Mouse (Mus musculus) stomach, embryonic 16.5 days (tissue): ENCODE data around the gene Ppfibp2. TPM values are rescaled to one million over a fixed set of nuclear protein-coding genes. Genes with fewer than 3 reads are reported as not detected.

ENCODE experiments used
- ATAC-seq: fragments of 200-750 bp; cut with Nextera tagmentation; 2 replicates; pipeline ENCODE4 v1.8.0; 2017; ENCODE audit warnings: moderate number of reproducible peaks, moderate TSS enrichment; ENCODE audit not compliant: insufficient read depth, low FRiP score
- H3K27ac ChIP-seq: fragments of 300-500 bp; sonication (generic); 2 replicates; pipeline ENCODE4 v1.5.1; 2014; ENCODE audit warnings: low read length
- H3K27me3 ChIP-seq: fragments of 300-500 bp; sonication (generic); 2 replicates; pipeline ENCODE4 v1.6.1; 2014; ENCODE audit warnings: low read length, control low read depth, mixed read lengths; ENCODE audit not compliant: control insufficient read depth, insufficient read depth
- H3K36me3 ChIP-seq: fragments of 300-500 bp; sonication (generic); 2 replicates; pipeline ENCODE4 v1.6.1; 2014; ENCODE audit warnings: low read length; ENCODE audit not compliant: control insufficient read depth, insufficient read depth
- H3K4me1 ChIP-seq: fragments of 300-500 bp; sonication (generic); 2 replicates; pipeline ENCODE4 v1.6.1; 2014; ENCODE audit warnings: low read length, control low read depth, mixed read lengths; ENCODE audit not compliant: control insufficient read depth, insufficient read depth
- H3K4me2 ChIP-seq: fragments of 300-500 bp; sonication (generic); 2 replicates; pipeline ENCODE4 v1.6.1; 2014; ENCODE audit warnings: low read depth, low read length, mixed read lengths
- H3K4me3 ChIP-seq: fragments of 300-500 bp; sonication (generic); replicated peaks from 2 replicates; pipeline ENCODE4 v1.5.1; 2014; ENCODE audit warnings: mild to moderate bottlenecking, low read length
- H3K9ac ChIP-seq: fragments of 300-500 bp; sonication (generic); 2 replicates; pipeline ENCODE4 v1.6.1; 2014; ENCODE audit warnings: low read length
- H3K9me3 ChIP-seq: fragments of 300-500 bp; sonication (generic); replicated peaks from 2 replicates; pipeline ENCODE4 v1.6.1; 2016; ENCODE audit warnings: low read length, control low read depth; ENCODE audit not compliant: control insufficient read depth
- WGBS: fragments of 180-500 bp; shearing (Covaris S2); extraction: QIAGEN DNeasy Blood & Tissue Kit; methylation state at CpG from one replicate; pipeline ENCODE4 v1.1.7; 2014; 5-methylcytosine and 5-hydroxymethylcytosine counted together
- polyA plus RNA-seq: library from polyadenylated mRNA; unstranded; fragments of >200 nt; fragmentation: Nextera tagmentation; extraction: Ambion mirVana; gene quantifications from 2 replicates; pipeline ENCODE4 v1.2.1, GENCODE M21; 2015

Gene Ppfibp2
- polyA plus RNA-seq, 1 experiment from 2014 or later = 20.3 TPM

DNA sequence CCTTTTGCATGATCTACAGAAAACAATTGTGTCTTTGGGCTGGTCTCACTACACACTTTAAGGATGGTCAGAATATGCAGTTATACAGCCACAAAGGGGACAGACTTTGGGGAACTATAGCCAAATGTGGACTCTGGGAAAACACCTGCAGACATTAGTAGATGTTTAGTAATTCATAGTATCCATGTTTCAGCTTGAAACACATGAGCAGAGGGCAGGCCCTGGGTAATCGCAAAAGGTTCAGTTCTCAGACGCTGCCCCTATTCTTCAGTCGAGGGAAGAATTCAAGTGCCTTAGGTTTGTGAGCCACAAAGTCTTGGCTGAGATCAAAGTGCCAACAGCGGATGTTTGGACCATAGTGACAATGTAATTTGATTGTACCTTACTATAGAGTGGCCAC, 149.4 kb downstream of the Ppfibp2 start:
- Histone ChIP-seq H3K36me3 (peaks cover 6% of the 10 kb centered on the region; the same call in 1 of the 2 replicates), H3K27ac (no peak overlapping the region), H3K4me1 (no peaks in the 10 kb centered on the region), H3K4me3 (no peak overlapping the region), H3K9ac (no peak overlapping the region), H3K27me3 (no peaks in the 10 kb centered on the region), H3K9me3 (no peaks in the 10 kb centered on the region), H3K4me2 (no peak overlapping the region)
- no peak for ATAC-seq
- WGBS = 81% methylated on average over 4 of the region's 4 CpGs

GRCm38 (mm10) chr7:107745111-107745510, 150.1 kb downstream of the Ppfibp2 start:
- 69% methylated on average over 2 of the region's 2 CpGs for WGBS
- ATAC-seq = no peak

GRCm38 (mm10) chr7:107746036-107746435, 151.0 kb downstream of the Ppfibp2 start:
- WGBS = 87% methylated on average over 8 of the region's 8 CpGs
- no peak overlapping the region for H3K4me2 ChIP-seq
- no peaks in the 10 kb centered on the region for H3K27me3 ChIP-seq
- H3K9me3 ChIP-seq = no peaks in the 10 kb centered on the region
- H3K4me3 ChIP-seq = no peak overlapping the region
- no peaks in the 10 kb centered on the region for H3K4me1 ChIP-seq
- no peak for ATAC-seq
- H3K36me3 ChIP-seq = peaks cover 6% of the 10 kb centered on the region; the same call in 1 of the 2 replicates
- H3K27ac ChIP-seq = no peak overlapping the region
- H3K9ac ChIP-seq = no peak overlapping the region

More at GRCm38 (mm10) chr7:107745111-107745510, 150.1 kb downstream of the Ppfibp2 start:
- no peak overlapping the region for H3K9ac ChIP-seq
- H3K4me1 ChIP-seq = no peaks in the 10 kb centered on the region
- peaks cover 6% of the 10 kb centered on the region; the same call in 1 of the 2 replicates for H3K36me3 ChIP-seq
- H3K27me3 ChIP-seq = no peaks in the 10 kb centered on the region
- no peak overlapping the region for H3K27ac ChIP-seq
- H3K9me3 ChIP-seq = no peaks in the 10 kb centered on the region
- H3K4me2 ChIP-seq = no peak overlapping the region
- H3K4me3 ChIP-seq = no peak overlapping the region

- Histone ChIP-seq H3K4me1 (no peaks in the 10 kb centered on the region), H3K4me3 (no peak overlapping the region), H3K4me2 (no peak overlapping the region), H3K27me3 (no peaks in the 10 kb centered on the region), H3K9ac (no peak overlapping the region), H3K36me3 (peaks cover 6% of the 10 kb centered on the region; the same call in 1 of the 2 replicates), H3K27ac (no peak overlapping the region), H3K9me3 (no peaks in the 10 kb centered on the region)
- no peak for ATAC-seq
- WGBS = 84% methylated on average over 9 of the region's 9 CpGs
These were observed 152.5 kb downstream of the Ppfibp2 start for GRCm38 (mm10) chr7:107747476-107747875.

DNA sequence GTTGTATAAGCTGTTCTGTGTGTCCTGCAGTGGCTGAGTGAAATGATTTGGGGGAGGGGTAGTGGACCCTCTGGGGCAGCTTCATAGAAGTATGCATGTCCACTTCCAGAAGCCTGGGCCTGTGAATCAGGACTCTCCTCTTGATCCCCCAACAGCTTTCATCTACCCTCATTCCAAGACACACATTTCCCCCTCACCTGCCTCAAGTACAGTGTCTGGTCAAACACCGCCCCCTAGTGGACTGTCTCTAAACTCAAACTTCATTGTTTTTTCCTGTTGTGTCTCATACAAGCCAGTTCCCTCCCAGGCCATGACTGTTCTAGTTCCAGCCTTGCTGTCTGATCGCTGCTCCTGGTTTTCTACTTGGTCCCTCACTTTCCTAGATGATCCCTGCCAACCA, 152.9 kb downstream of the Ppfibp2 start:
- H3K4me1 ChIP-seq = no peaks in the 10 kb centered on the region
- H3K9ac ChIP-seq = no peak overlapping the region
- H3K9me3 ChIP-seq = no peaks in the 10 kb centered on the region
- H3K27ac ChIP-seq = no peak overlapping the region
- 14% methylated on average over 2 of the region's 2 CpGs for WGBS
- H3K36me3 ChIP-seq = peaks cover 3% of the 10 kb centered on the region; the same call in 1 of the 2 replicates
- H3K27me3 ChIP-seq = no peaks in the 10 kb centered on the region
- no peak overlapping the region for H3K4me2 ChIP-seq
- no peak for ATAC-seq
- no peak overlapping the region for H3K4me3 ChIP-seq

GRCm38 (mm10) chr7:107749270-107749669, 154.3 kb downstream of the Ppfibp2 start:
- no peaks in the 10 kb centered on the region for H3K9me3 ChIP-seq
- no peak for ATAC-seq
- WGBS = 10% methylated on average over 3 of the region's 3 CpGs

DNA sequence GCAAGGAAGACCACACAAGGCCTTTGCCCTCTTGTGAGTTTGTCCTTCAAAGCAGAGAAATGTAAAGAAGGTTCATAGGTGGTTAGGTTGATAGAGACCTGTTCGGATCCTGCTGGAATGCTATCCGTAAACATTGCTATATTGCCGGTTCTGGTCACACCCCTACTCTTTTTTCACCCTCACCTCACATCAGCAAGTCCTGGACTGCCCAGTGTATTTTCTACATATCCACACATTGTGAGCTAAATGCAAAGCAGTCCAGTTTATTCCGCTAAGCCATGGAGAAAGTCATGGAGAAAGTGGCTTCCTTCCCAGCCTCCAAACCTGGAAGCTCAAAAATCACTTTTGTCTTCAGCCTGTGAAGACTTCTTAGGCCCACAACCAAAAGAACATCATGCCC, 154.7 kb downstream of the Ppfibp2 start:
- H3K9ac ChIP-seq = no peak overlapping the region
- no peaks in the 10 kb centered on the region for H3K27me3 ChIP-seq
- H3K36me3 ChIP-seq = no peaks in the 10 kb centered on the region
- no peaks in the 10 kb centered on the region for H3K4me1 ChIP-seq
- no peaks in the 10 kb centered on the region for H3K9me3 ChIP-seq
- WGBS = 68% methylated on average over 4 of the region's 4 CpGs
- no peak overlapping the region for H3K27ac ChIP-seq
- H3K4me3 ChIP-seq = no peak overlapping the region
- ATAC-seq = no peak
- H3K4me2 ChIP-seq = no peak overlapping the region

More at GRCm38 (mm10) chr7:107749270-107749669, 154.3 kb downstream of the Ppfibp2 start:
- no peak overlapping the region for H3K4me3 ChIP-seq
- no peaks in the 10 kb centered on the region for H3K4me1 ChIP-seq
- no peak overlapping the region for H3K9ac ChIP-seq
- no peaks in the 10 kb centered on the region for H3K36me3 ChIP-seq
- no peaks in the 10 kb centered on the region for H3K27me3 ChIP-seq
- H3K27ac ChIP-seq = no peak overlapping the region
- H3K4me2 ChIP-seq = no peak overlapping the region

GRCm38 (mm10) chr7:107752031-107752520, 157.1 kb downstream of the Ppfibp2 start:
- H3K4me3 ChIP-seq = no peak overlapping the region
- H3K27me3 ChIP-seq = no peaks in the 10 kb centered on the region
- no peak overlapping the region for H3K4me2 ChIP-seq
- no peaks in the 10 kb centered on the region for H3K4me1 ChIP-seq
- no peak for ATAC-seq
- H3K36me3 ChIP-seq = no peaks in the 10 kb centered on the region
- whole genome bisulfite sequencing = 75% methylated on average over 10 of the region's 10 CpGs
- no peaks in the 10 kb centered on the region for H3K9me3 ChIP-seq
- H3K9ac ChIP-seq = no peak overlapping the region
- H3K27ac ChIP-seq = no peak overlapping the region

DNA sequence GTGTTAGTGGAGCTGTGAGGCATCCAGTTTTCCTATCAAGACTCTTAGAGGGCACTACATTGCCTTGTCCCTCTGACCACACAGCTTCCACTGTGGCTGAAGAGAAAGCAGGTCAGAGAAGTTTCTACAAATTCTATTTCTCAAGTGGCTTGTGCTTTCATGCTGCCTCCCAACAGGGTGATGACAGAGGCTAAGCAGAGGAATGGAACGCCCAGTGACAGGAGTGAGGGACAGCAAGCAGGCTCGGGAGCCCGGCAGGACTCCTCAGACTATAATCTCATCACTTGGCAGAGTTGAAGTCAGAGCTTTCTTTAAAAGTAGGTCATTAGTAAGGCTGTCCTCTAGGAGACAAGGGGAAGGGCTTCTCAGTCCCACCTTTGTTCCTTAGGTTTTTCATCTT, 160.9 kb downstream of the Ppfibp2 start:
- Histone ChIP-seq H3K36me3 (no peaks in the 10 kb centered on the region), H3K27ac (no peak overlapping the region), H3K4me2 (no peak overlapping the region), H3K4me1 (0 out of 2 replicates have a peak, but pooled peaks cover 6% of the 10 kb centered on the region), H3K4me3 (no peak overlapping the region), H3K27me3 (no peaks in the 10 kb centered on the region), H3K9me3 (no peaks in the 10 kb centered on the region), H3K9ac (no peak overlapping the region)
- no peak for ATAC-seq
- WGBS = 74% methylated on average over 3 of the region's 3 CpGs
